8 mouse cellular contexts compared by ENCODE assay signal in genomic region chr1:86533411-86534130, GRCm38 (mm10). TPM values are rescaled to one million over a fixed set of nuclear protein-coding genes. Genes with fewer than 3 reads are reported as not detected.
DNase-seq lines count a peak whose midpoint lies in the region; ATAC-seq and TF ChIP-seq lines count a peak whose summit lies in the region.

No protein-coding gene starts in this region.

- H3K4me1 ChIP-seq in forebrain, embryonic 11.5 days (replicated peaks; ENCODE audit: control insufficient read depth, insufficient read depth, low read length) = peaks cover 11% of the 10 kb centered on the region
- peaks cover 36% of the 10 kb centered on the region for H3K4me1 ChIP-seq in forebrain, embryonic 10.5 days
- peaks cover 35% of the 10 kb centered on the region for H3K4me1 ChIP-seq in neural tube, embryonic 13.5 days (replicated peaks)
- no peaks in the 10 kb centered on the region for H3K4me1 ChIP-seq in lung, postnatal 0 days (ENCODE audit: insufficient read depth, low read depth, low read length)

- H3K9me3 ChIP-seq in forebrain, embryonic 11.5 days (ENCODE audit: control insufficient read depth, low read length) = no peaks in the 10 kb centered on the region
- peaks cover 4% of the 10 kb centered on the region; the same call in 1 of the 2 replicates for H3K9me3 ChIP-seq in forebrain, embryonic 10.5 days
- H3K9me3 ChIP-seq in neural tube, embryonic 13.5 days = no peaks in the 10 kb centered on the region
- no peaks in the 10 kb centered on the region for H3K9me3 ChIP-seq in lung, postnatal 0 days (ENCODE audit: low read length)

- H3K4me2 ChIP-seq in forebrain, embryonic 11.5 days (ENCODE audit: low read depth, low read length, severe bottlenecking) = no peak overlapping the region
- no peak overlapping the region for H3K4me2 ChIP-seq in neural tube, embryonic 13.5 days
- H3K4me2 ChIP-seq in lung, postnatal 0 days (replicated peaks; ENCODE audit: low read depth, low read length) = no peak overlapping the region

- H3K4me3 ChIP-seq in forebrain, embryonic 11.5 days (ENCODE audit: low read depth, low read length) = no peak overlapping the region
- no peak overlapping the region for H3K4me3 ChIP-seq in forebrain, embryonic 10.5 days
- H3K4me3 ChIP-seq in neural tube, embryonic 13.5 days = no peak overlapping the region
- H3K4me3 ChIP-seq in lung, postnatal 0 days (ENCODE audit: low read depth, low read length) = no peak overlapping the region

- intact Hi-C loops in heart, postnatal 14 days (cut with DNase I) = no loop called here

- peaks cover 13% of the 10 kb centered on the region; the same call in 1 of the 2 replicates for H3K36me3 ChIP-seq in forebrain, embryonic 11.5 days (ENCODE audit: control insufficient read depth, insufficient read depth, low read length)
- H3K36me3 ChIP-seq in forebrain, embryonic 10.5 days (replicated peaks) = peaks cover 51% of the 10 kb centered on the region
- H3K36me3 ChIP-seq in neural tube, embryonic 13.5 days = peaks cover 25% of the 10 kb centered on the region
- peaks cover 5% of the 10 kb centered on the region; the same call in 1 of the 2 replicates for H3K36me3 ChIP-seq in lung, postnatal 0 days (ENCODE audit: insufficient read depth, low read length)

- DNase-seq in forebrain, embryonic 11.5 days (ENCODE audit: low spot score) = peak; percentile 51
- no peak for DNase-seq in forebrain, embryonic 10.5 days (ENCODE audit: extremely low spot score, low spot score)
- no peak for DNase-seq in neural tube, embryonic 10.5 days (ENCODE audit: extremely low spot score, low spot score)
- DNase-seq in lung, postnatal 0 days (ENCODE audit: low spot score) = peak; percentile 83
- no peak for DNase-seq in T-cell, adult 2 months (ENCODE audit: low spot score)
- DNase-seq in heart, postnatal 14 days = no peak
- DNase-seq in thymus, postnatal 25 days = no peak

- no peak overlapping the region for H3K9ac ChIP-seq in forebrain, embryonic 11.5 days (ENCODE audit: low read length)
- no peak overlapping the region for H3K9ac ChIP-seq in neural tube, embryonic 13.5 days
- H3K9ac ChIP-seq in lung, postnatal 0 days (replicated peaks; ENCODE audit: low read depth) = no peak overlapping the region

- no peak for TF ChIP-seq EP300 in lung, postnatal 0 days (IDR thresholded peaks at IDR 0.05)

- WGBS in forebrain, embryonic 11.5 days = 93% methylated on average over 6 of the region's 6 CpGs
- 93% methylated on average over 6 of the region's 6 CpGs for WGBS in forebrain, embryonic 10.5 days
- 78% methylated on average over 6 of the region's 6 CpGs for WGBS in neural tube, embryonic 13.5 days
- 68% methylated on average over 6 of the region's 6 CpGs for WGBS in lung, postnatal 0 days

- peak; percentile 55 for TF ChIP-seq CTCF in lung, postnatal 0 days (IDR thresholded peaks at IDR 0.05)

- H3K27me3 ChIP-seq in forebrain, embryonic 11.5 days (ENCODE audit: control insufficient read depth, insufficient read depth, low read length) = no peaks in the 10 kb centered on the region
- H3K27me3 ChIP-seq in forebrain, embryonic 10.5 days (ENCODE audit: poor library complexity, severe bottlenecking) = no peaks in the 10 kb centered on the region
- no peaks in the 10 kb centered on the region for H3K27me3 ChIP-seq in neural tube, embryonic 13.5 days
- no peaks in the 10 kb centered on the region for H3K27me3 ChIP-seq in lung, postnatal 0 days (replicated peaks; ENCODE audit: insufficient read depth, low read length)

- no peak for ATAC-seq in forebrain, embryonic 11.5 days (replicated peaks; ENCODE audit: low FRiP score)
- no peak for ATAC-seq in neural tube, embryonic 13.5 days (ENCODE audit: low read depth)
- ATAC-seq in lung, postnatal 0 days = peak; percentile 63

- H3K27ac ChIP-seq in forebrain, embryonic 11.5 days (ENCODE audit: low read depth, low read length) = no peak overlapping the region
- H3K27ac ChIP-seq in forebrain, embryonic 10.5 days = no peak overlapping the region
- H3K27ac ChIP-seq in neural tube, embryonic 13.5 days (replicated peaks) = 0 out of 2 replicates have a peak overlapping the region, but pooled peaks have one; percentile 18
- H3K27ac ChIP-seq in lung, postnatal 0 days (ENCODE audit: low read length) = no peak overlapping the region

RNA-seq across cellular contexts. Expression of gene Ptma, which starts 7.0 kb away (rescaled TPM):
- polyA plus RNA-seq in forebrain, embryonic 11.5 days (2014; fragmentation: Nextera tagmentation; extraction: Ambion mirVana) = 3,230 and 3,412 TPM in 2 replicates
- 2,941 and 3,273 TPM in 2 replicates for polyA plus RNA-seq in forebrain, embryonic 10.5 days (2016; fragmentation: Nextera tagmentation; extraction: Ambion mirVana)
- 2,347 and 2,536 TPM in 2 replicates for polyA plus RNA-seq in neural tube, embryonic 13.5 days (2015; fragmentation: Nextera tagmentation; extraction: Ambion mirVana)
- 1,264 and 1,361 TPM in 2 replicates for polyA plus RNA-seq in lung, postnatal 0 days (2015; fragmentation: Nextera tagmentation; extraction: Ambion mirVana)
- 100 to 1,000 TPM; 290 to 401 TPM for total RNA-seq in heart, postnatal 14 days (2021)

RNA-seq across cellular contexts. Expression of gene Pde6d, which starts 48.9 kb away (rescaled TPM):
- polyA plus RNA-seq in forebrain, embryonic 11.5 days (2014; fragmentation: Nextera tagmentation; extraction: Ambion mirVana) = 81.0 and 88.0 TPM in 2 replicates
- 64.3 and 68.0 TPM in 2 replicates for polyA plus RNA-seq in forebrain, embryonic 10.5 days (2016; fragmentation: Nextera tagmentation; extraction: Ambion mirVana)
- polyA plus RNA-seq in neural tube, embryonic 13.5 days (2015; fragmentation: Nextera tagmentation; extraction: Ambion mirVana) = 97.0 and 103 TPM in 2 replicates
- polyA plus RNA-seq in lung, postnatal 0 days (2015; fragmentation: Nextera tagmentation; extraction: Ambion mirVana) = 43.4 and 50.4 TPM in 2 replicates
- 10 to 100 TPM; 40.3 to 44.5 TPM for total RNA-seq in heart, postnatal 14 days (2021)

RNA-seq across cellular contexts. Expression of gene Cops7b, which starts 49.1 kb away (rescaled TPM):
- 57.1 and 62.3 TPM in 2 replicates for polyA plus RNA-seq in forebrain, embryonic 11.5 days (2014; fragmentation: Nextera tagmentation; extraction: Ambion mirVana)
- polyA plus RNA-seq in forebrain, embryonic 10.5 days (2016; fragmentation: Nextera tagmentation; extraction: Ambion mirVana) = 74.3 and 75.9 TPM in 2 replicates
- 53.5 and 60.6 TPM in 2 replicates for polyA plus RNA-seq in neural tube, embryonic 13.5 days (2015; fragmentation: Nextera tagmentation; extraction: Ambion mirVana)
- polyA plus RNA-seq in lung, postnatal 0 days (2015; fragmentation: Nextera tagmentation; extraction: Ambion mirVana) = 18.0 and 19.3 TPM in 2 replicates
- 10 to 100 TPM; 10.8 to 11.5 TPM for total RNA-seq in heart, postnatal 14 days (2021)

Comparison
In these comparisons a context has a peak if more than half of its experiments do, and no peak if none do; other contexts are left out.
1. DNase-seq: peak in forebrain, embryonic 11.5 days (single experiment) and lung, postnatal 0 days (single experiment); none in forebrain, embryonic 10.5 days (single experiment), neural tube, embryonic 10.5 days (single experiment), T-cell, adult 2 months (single experiment), heart, postnatal 14 days (0 of 2) and thymus, postnatal 25 days (single experiment).